Mouse (Mus musculus) thymus, adult 2 months (tissue): ENCODE measurements around the gene Klhl40.

Experiments
- CTCF ChIP-seq: fragments of 200-500 bp; IDR thresholded peaks from 2 replicates; pipeline ENCODE4 v1.5.1; 2012; ENCODE audit warnings: mild to moderate bottlenecking, control low read depth, low read length, moderate library complexity, borderline replicate concordance; ENCODE audit not compliant: control insufficient read depth, poor library complexity, insufficient read depth; ENCODE audit errors: extremely low read depth
- POLR2A ChIP-seq: fragments of 200-500 bp; IDR thresholded peaks from 2 replicates; pipeline ENCODE4 v1.6.1; 2012; ENCODE audit warnings: mild to moderate bottlenecking, low read length, control low read depth, moderate library complexity; ENCODE audit not compliant: control insufficient read depth, poor library complexity, insufficient read depth; ENCODE audit errors: extremely low read depth

- TF ChIP-seq CTCF = no peak
- no peak for TF ChIP-seq POLR2A
Measured at GRCm38 (mm10) chr9:121794972-121795539, 17.6 kb downstream of the Klhl40 start.
